Mouse (Mus musculus): ENCODE data around the gene Coq4. TPM values are rescaled to one million over a fixed set of nuclear protein-coding genes. Genes with fewer than 3 reads are reported as not detected.

Coq4 gene
- polyA plus RNA-seq, 3 experiments from 2014 or later: 4.6 to 9.7 (median 7.0) TPM

DNA sequence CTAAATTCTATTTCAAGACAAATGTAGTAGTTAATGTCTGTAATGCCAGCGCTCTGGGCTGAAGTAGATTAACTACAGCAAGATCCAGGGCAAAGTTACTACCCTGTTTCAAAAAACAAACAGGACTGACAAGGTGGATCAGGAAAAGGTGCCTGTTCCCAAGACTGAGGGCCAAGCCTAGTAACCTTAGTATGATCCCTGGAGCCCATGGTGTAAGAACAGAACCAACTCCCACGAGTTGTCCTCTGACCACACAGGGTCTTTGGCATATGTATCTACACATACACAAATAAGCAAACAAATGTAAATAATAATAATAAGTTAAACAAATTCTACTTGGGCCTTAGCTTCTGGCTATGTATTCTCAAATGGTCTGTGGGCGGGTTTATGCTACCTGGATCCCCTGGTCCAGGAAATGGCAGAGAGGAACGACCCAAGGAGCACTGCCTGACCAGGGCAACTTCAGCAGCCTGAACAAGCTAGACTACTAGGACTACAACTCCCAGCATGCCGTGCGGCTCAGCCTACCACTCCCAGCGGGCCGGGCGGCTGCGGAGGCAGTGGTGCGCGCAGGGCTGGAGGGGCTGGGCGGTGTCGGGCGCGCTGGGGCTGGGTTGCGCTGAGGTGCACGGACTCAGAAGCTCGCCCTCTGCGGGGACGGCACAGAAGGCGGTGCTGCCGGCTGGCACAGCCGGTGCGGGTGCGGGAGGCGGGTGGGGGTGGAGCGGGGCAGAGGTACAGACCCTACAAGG is 15.0 kb downstream of the Coq4 start, which contains the start of gene Slc27a4:
Gene Slc27a4 (plus strand): TSS at position 560 of the 752 bp plus-strand sequence.
- ATAC-seq: peak; percentile 99

DNA sequence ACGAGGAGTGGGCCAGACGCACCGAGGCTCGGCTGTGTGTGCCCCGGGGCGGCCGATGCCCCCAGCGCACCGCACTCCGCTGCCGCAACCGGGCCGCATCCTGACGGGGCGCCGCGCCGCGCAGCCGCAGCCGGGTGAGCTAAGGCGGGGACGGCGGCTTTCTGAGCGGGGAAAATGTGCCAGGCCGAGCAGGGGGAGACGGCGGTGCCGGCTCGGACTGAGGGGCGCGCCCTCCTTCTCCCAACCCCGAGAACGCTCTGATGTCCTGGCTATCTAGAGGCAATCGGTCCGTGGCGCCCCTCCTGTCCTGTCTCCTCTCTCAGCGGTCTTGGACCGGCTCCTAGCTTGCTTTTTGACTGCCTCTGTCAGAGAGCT is 15.5 kb downstream of the Coq4 start:
- peak; percentile 12 for ATAC-seq

DNA sequence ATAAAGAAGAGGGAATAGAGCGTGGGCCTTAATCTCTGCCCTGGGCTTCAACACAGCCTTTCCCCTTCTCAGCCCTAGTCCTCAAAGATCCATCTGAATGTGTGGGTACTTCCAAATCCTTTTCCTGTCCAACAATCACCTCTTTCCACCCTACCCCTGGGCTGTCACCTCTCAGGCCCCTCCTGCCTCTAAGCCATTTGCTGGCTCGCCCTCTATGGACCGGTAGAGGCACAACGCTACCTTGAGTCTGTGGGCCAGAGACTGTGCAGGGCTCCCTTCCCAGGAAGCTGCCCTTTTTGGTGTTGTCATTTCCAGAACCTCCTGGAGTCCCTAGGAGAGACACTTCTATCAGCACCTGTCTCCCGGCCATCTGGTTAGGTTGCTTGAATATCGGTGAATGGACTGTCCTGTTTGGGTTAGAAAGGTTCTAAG is 16.1 kb downstream of the Coq4 start:
- ATAC-seq: peak; percentile 45

GRCm38 (mm10) chr2:29815678-29816371 is 28.5 kb downstream of the Coq4 start:
- no peak for ATAC-seq

GRCm38 (mm10) chr2:29817426-29818232 is 30.3 kb downstream of the Coq4 start:
- ATAC-seq: peak; percentile 55

DNA sequence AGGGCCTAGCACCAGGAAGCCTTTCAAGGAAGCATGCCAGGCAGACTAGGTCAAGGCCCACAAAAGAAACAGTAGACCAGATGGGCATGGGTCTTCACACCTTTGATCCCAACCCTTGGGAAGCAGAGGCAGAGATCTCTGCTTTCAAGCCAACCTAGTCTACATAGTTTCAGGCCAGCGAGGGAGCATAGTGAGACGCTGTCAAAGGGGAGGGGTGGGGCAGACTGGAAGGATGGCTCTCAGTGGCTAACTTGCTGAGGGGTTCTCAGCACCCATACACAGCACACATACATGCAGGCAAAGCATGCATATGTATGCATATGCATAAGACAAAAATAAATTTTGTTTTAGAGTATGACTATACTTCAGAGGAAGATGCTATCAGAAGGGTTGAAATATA is 32.1 kb downstream of the Coq4 start:
- no peak for ATAC-seq

DNA sequence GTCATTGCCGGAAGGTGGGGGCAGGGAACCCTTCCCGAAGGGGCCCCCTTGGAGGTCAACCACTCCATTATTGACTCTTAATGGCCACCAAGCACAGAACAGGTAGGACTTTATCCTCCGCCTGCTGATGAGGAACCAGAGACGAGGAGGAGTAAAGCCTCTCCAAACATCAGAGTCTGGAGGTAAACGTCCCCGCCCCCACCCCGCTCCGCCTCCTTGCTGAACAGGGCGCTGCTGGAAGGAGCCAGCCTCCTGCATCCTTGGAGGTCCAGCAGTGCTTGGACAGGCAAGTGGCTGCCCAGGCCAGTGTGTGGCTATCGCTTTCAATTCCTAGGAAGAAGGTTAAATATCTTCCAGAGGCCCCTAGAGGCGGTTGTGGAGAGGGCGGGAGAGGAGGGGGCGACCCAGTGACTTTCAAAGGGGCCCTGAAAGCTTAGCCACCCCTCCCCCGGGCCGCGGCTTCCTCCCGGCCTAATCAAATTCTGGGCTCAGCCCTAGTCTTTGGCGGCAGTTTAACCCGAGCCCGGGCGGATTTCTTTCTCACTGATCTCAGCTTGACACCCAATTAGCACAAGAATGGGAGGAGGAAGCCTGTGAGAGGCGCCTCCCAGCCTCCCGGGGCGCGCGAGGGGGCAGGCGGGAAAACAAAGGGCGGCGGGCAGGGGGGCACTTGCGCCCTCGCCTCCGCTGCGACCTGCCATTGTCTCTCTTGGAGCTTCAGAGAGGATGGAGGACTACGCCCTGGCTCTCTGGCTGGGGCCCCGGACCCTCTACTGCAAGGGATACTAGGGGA is 32.9 kb downstream of the Coq4 start, which contains the start of gene Urm1:
Gene Urm1 (plus strand): TSS at position 51 of the 793 bp plus-strand sequence.
- ATAC-seq: peak; percentile 56

GRCm38 (mm10) chr2:29826318-29826925 is 39.1 kb downstream of the Coq4 start:
- no peak for ATAC-seq

GRCm38 (mm10) chr2:29826926-29827708 is 39.8 kb downstream of the Coq4 start:
- peak; percentile 98 for ATAC-seq

GRCm38 (mm10) chr2:29827709-29828024 is 40.4 kb downstream of the Coq4 start:
- ATAC-seq: no peak

DNA sequence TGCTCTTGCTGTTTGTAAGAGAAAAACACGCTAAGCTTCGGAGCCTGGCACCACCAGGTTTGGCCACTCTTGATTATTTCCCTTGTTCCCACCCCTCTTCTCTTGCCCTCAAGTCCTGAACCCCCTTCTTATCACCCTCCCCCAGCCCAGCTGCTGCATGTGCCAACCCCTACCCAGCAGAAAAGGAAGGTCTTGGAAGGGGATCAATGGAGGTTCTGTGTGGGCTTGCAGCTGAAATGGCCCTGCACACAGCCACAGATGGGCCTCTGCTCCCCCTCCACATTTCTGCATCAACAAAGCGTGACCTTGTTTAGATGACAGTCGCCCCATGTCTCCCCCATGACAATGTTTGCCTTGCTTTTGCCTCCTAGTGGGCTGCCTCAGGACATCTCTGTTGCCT is 43.8 kb downstream of the Coq4 start:
- no peak for ATAC-seq

DNA sequence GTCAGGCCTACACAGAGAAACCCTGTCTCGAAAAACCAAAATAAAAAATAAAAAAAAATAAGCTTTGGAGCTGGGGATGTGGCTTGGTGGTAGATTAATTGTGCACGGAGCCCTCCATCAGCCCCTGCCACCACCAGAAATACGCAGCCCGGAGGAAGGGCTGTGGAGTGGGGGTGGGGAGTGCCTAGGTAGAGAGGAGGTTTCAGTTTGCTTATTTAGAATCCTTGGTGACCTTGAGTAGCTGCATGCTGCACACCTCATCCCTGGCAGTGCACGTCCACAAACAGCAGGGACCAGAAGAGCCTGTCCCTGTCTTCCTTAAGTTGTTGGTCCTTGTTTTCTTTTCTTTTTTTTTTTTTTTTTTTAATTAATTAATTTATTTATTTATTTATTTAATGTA is 46.5 kb downstream of the Coq4 start:
- no peak for ATAC-seq

DNA sequence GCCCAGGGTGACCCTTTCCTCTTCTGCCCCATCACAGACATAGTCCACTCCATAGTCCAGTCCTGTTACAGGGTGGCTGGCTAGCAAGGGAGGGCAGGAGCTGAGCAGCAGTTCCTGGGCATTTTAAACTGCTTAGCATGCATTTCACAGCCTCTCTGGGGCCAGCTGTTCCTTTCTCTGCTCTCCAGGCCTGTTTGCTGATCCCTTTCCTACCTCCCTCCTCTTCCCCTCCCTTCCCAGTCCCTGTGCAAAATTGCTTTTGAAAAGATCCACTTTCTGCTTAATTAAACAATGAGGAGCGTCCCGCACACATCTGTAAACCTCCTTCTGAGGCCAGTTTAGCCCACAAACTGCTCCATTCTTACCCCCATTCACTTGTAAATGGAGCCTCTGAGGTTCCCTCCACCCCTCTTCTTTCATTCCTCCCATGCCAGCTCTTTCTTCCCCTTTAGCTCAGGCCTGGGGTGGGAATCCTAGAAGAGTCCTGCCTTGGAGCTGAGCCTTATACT is 48.2 kb downstream of the Coq4 start:
- ATAC-seq: no peak

- ATAC-seq: no peak
Measured at GRCm38 (mm10) chr2:29839460-29839859, 52.2 kb downstream of the Coq4 start.

DNA sequence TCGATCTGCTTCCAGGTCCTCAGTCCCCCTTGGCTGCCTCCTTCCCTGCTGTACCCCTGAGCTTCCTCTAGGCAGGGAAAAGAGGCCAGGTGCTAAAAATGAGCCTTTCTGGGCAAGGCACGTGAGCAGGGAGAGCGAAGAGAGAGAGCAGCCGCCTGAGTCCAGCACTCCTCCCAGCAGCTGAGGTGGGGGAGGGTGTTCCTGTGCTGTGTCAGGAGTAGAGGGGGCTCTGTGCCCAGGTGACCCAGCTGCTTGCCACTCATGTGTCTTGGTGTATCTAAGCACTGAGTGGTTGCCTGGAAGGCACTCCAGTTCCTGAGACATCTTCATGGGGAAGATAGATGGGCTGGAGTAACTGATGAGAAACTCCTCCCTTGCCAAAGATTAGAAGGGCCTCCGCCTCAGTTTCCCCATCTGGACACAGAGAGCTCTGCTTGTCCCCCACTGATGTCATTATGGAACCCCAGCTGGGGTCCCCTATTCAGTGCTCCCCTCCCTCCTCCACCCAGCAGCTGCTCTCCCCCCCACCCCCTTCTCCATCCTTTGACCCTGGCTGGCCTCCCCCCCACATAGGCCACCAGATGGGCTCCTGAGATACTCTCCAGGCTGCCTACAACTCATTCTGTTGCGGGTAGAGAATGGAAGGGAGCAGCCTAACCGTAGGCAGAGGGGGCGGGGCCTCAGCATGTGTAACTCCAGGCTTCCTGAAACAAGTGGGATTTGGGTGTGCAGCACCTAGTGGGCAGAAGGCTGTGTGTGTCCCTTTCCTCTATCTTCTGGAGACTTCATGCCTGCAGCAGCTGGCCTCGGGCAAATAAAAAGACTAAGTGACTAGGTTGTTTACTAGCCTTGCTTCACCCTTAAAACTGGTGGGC is 56.2 kb downstream of the Coq4 start:
- no peak for ATAC-seq

GRCm38 (mm10) chr2:29844115-29844514 is 56.8 kb downstream of the Coq4 start:
- ATAC-seq: no peak

DNA sequence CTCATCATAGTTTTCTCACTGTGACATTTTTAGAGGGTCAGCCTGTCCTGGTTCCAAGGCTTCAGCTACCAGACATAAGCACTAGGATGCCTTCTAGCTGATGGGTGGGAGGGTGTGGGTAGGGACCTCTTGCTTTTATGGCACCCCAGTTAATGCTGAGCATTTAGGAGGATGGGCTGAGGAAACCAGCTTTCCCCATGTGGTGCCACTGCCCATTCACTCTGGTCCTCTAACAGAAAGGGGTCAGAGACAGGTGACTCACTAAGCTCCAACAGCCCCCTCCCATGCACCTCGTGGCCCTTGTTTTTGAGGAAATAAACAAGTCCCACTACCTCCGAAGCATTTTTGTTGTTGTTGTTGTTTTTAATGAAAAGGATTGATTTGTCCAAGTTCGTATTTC is 57.4 kb downstream of the Coq4 start:
- ATAC-seq: no peak

GRCm38 (mm10) chr2:29845636-29846035 is 58.3 kb downstream of the Coq4 start:
- ATAC-seq: no peak

DNA sequence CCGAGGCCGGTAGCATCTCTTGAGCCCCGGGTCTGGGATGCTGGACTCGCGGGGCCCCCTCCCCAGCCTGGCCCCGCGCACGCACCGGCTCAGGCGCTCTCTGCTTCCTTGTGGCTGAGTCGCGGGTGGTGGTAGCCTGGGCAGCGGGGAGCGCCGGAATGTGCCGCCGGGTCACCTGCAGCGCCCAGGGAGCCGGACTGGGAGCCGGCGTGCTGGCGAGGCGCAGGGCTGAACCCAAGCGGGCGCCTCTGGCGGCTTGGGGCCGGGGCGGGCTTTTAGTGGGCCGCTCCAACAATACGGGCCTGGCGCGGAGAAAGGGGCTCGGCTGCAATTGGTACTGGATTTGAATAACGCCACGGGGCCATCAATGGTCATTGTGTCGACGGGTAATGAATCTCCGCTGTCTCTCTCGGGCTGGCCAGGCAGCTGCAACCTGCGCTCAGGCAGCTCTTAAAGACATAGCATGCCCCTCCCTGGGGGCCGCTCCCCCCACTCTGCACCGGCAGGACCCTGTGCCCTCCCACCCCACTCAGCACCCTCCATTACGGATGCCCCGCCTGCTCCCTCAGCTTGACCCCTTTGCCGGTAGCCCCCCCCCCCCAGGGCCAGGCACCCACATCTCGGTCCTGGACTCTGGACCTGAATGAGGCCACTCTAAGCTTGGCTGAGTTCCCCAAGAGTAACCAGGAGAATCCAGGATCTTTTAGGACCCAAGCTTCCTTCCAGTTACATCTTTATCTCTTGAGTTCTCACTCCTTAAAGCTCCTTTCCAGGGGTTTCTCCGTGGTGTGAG is 59.0 kb downstream of the Coq4 start:
- ATAC-seq: no peak
